Mouse (Mus musculus): ENCODE results near the gene Senp1.
A peak's percentile ranks its signal among the peaks of the same experiment; 100 is the strongest.

The Senp1 gene

DNA sequence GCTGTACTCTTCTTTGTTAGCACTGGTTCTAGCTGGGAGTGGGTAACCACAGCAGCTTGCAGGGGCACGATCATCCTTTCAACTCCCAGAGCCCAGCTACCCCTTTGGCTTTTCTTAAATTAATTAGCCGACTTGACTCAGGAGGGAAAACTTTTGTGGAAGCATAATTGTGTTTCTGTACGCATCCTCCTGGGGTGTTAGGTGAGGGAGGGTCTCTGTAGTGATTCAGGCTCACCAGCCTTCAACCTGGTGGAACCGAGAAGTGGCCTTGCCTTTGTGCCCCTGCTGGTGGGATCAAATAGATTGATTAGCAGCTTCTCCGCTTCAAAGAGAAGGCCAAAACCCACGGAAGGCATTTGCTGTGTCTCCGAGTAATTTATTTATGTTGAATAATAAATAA is 93.6 kb downstream of the Senp1 start:
- no peak for DNase-seq

- no peak for DNase-seq
Observed at GRCm38 (mm10) chr15:97999546-97999945, 94.0 kb downstream of the Senp1 start.

DNA sequence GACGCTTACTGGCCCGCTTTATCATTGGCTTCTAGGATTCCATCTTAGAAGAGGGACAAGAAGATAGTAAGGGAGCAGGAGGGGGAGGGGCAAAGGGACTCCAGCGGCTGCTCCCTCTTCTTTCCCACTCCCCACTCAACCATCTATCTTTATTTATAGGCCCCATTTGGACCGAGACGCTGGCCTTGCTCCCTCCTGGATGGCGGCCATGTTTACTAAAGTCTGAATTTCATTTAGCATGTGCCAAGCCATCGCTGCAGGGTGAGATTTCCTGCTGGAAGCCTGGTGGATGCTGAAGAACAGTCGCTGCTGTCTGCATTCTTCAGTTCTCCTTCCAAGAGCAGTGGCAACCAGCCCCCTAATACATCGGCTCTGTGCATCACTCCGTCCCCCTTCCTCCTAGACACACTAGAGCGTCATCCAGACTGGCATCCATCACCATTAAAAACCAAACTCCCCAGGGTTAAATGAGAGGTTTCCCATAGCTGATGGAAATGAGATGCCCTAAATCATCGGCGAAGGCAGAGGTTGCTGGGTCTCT is 96.8 kb downstream of the Senp1 start:
- peak; percentile 28 for DNase-seq

DNA sequence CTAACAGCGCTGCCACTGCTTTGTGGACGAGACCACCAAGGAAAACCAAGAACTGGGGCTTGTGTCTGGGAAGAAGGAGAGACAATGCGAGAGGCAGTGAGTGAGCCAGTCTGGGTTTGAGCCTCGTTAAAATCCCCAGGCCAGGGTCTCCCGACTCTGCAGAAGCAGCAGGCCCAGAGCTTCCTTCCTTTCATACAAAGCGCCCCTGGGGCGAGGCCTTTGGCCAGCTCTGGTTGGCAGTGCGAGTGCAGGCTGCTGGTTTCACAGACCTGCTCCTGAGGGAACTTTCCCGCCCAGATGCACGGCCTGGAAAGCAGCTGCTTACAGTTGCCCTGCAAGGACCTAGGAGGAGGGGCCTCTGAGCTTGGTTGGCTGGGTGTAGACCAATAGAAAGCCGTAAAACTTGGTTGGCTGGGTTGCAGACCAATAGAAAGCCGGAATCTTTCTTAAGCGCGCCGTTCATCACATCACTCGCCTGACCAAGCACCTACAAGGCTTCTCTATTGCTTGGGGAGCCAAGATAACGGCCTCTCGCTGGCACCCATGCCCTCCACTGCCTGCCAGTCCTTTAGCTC is 100.7 kb downstream of the Senp1 start:
- DNase-seq = peak; percentile 64

DNA sequence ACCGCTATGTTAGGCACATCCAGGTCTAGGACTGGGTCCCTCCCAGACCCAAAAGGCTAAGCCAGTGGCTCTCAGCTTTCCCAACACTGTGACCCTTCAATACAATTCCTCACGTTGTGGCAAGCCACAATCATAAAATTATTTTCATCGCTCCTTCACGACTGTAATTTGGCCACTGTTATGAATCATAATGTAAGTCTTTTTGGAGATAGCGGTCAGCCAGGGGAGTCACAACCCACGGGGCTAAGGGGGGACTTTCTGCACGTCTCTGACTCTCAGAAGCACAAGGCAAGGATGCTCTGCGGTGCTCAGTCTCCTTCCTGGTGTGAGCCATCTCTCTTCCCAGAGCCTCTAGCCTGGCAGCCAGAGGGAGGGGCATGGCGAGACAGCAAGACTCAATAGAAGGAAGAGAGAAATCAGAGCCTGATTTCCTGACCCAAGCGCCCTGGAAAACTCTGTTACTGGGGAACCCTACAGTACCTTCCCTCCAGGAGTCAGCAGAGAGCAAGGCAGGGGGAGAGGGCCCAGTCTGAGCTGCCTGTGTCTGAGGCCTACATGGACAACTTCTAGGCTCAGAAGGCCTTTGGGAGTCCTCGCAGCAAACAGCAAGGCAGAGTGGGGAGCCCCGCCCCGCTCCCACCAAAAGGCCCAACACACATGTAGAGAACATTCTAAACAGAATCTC is 101.4 kb downstream of the Senp1 start:
- DNase-seq = no peak

- no peak for DNase-seq
Observed at GRCm38 (mm10) chr15:97991285-97991895, 102.2 kb downstream of the Senp1 start.

DNA sequence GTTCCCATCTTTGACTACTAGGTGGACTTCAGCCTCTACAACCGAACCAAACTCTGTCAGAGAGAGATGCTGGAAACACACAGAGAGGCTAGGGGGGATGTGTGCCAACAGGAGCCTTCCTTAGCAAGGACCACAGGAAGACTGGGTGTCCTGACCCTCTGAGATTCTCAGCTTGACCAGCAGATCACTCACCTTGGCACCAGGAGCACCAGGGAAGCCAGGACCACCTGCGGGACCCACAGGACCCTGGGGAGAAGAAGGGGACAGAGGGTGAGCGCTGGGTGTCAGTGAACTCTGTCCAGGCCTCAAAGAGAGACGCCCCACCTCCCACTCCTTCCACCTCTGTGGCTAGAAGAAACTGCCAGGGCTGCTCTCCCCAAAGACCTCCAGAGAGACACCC is 102.8 kb downstream of the Senp1 start:
- no peak for DNase-seq

DNA sequence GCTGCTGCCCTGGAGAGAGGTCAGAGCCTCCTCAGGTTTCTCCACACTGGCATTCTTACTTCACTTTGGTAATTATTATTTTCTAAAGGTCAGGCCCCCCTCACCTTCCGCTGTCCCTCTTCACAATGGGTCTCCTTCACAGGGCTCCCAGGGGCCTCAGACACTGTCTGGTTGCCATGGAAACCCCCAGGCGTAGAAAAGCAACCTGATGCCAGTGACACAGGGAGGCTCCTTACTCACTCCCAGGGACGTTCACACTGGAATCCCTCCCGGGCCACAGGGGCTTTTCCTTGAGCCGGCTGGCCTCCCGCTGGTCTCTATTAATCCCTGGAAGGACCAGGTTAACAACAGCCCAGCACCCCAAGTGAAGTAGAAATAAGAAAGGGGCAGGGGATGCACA is 103.4 kb downstream of the Senp1 start:
- no peak for DNase-seq

- DNase-seq = no peak
Observed at GRCm38 (mm10) chr15:97989544-97989943, 104.0 kb downstream of the Senp1 start.

All from right cerebral cortex, postnatal 25 days (tissue).